Mouse (Mus musculus): ENCODE measurements at regions not wholly inside any gene's neighbourhood (a gene's known extent, or its start where the extent isn't known, plus 50 kb on each side); places are given as distances from the start of the nearest gene placed in this dataset.
"Not testable (repeated sequence)": the region's sequence is repeated elsewhere in the genome, so short reads cannot be mapped to it uniquely, and the experiment has no call there.

DNA sequence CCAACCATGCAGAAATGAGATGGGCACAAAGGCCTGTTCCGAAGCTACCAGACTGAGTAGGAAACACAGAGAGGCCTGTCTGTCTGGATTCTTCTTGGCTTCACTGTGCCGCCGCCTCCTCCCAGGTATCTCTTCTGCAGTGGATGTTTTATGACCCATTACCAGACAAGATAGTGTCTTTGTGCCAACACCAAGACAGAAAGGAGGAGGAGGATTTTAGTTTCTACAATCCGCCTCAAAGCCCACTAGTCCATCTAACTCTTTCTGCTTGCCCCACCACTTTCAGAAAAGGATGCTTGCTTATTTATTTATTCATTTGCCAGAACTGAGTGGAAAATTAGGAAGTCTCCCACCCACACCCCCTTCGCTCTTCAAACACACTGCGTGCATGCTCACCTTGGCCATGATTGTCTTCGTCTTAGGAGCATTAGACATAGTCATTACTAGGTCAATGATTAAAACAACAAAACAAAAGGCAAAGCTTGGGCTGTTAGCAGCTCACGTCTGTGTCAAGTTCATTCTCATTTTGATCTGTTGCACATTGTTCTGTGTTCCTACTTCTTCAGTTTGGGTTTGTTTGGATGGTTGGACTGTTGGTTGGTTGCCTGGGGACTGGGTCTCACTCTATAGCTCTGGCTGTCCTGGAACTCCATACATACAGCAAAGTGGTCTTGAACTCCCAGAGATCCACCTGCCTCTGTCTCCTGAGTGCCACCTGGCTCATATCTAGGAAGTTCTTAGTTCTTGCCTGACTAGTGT lies 61.7 kb upstream of the Cpm start:
- DNase-seq (ENCODE audit: low read depth, low spot score) = no peak

DNA sequence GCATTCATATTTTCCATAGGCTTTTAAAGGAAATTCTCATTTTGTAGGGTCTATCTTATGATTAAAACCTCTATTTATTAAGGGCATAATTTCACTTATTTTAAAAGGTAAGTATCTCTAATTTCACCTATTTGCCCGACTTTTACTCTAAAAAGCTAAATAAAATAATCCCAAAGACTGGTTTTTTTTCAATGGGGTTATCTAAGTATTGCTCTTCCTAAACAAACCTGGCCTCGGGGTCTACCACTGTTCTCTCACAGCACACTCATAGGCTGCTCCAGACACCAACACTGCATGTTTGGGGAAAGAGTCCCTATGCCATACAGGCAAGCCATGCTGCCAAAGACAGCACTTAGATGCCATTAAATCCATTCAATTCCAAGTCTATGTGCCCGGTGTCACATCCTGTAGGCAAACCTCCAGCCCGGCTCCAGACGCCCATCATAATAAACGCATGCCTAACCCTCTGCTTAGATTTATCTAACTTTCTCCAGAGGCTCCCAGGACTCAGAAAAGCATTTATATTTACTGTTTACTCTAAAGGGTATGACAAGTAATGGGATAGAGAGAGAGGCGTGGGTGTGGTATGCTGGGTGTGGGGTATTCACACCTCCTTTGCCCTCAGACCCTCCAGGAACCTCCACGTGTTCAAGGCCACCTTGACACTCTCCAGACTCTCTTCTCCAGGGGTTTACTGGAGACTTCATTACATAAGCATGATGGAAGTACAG lies 62.5 kb upstream of the Cpm start:
- DNase-seq (ENCODE audit: low read depth, low spot score) = no peak

DNA sequence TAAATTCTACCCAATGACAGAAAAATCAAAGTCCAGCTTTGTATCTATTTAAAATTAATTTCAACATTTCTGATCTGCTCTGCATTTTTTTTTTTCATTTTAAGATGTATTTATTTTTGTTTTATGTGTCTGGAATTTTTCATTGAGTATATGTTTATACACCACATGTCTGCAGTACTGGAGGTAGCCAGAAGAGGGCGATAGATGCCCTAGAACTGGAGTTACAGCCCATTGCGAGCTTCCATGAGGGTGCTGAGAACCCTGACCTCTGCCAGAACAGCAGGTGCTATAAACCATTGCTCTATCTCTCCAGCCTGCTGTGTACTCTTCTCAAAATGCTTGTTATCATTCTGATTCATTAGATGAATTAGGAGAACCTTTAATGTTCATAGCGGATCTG lies 63.1 kb upstream of the Cpm start:
- DNase-seq (ENCODE audit: low read depth, low spot score) = no peak

DNA sequence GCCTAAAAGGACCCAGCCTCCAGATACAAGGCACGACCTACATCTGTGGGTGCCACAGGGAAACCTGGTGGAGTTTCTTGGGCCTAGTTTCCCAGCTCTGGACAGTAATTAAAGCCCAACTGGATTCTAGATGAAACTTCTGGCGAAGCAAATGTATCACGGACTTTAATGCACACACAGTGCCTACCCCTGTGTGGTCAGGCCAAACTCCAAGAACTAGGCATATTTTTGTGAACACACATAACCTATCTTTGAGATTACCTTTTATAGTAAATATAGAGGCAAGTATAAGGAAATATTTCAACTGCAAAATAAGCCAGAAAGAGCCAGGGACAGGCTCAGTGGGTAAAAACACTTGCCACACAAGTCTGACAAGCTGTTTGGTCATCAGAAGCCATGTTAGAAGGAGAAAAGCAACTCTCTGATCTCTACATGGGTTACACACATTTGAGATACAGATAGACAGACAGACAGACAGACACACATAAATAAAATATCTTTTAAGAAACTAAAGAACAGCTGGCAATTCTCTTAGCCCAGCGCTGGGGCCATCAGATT lies 63.7 kb upstream of the Cpm start:
- DNase-seq (ENCODE audit: low read depth, low spot score) = no peak

DNA sequence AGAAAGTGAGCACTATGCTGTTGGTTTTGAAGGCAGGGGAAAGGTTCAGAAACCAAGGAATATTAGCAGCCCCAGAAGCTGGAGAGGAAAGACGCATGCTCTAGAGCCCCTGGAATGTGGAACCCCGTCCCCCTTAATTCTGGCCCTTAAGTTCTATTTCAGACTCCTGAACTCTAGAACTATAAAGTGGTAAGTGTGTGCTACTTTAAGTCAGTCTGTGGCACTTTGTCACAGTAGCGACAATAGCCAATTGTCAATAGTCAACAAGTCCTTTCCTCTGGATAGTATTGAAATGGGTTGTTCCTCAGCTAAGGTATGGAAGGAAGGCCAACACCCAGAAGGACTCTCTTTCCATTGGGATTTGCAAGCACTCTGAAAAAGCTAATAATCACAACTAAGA lies 64.2 kb upstream of the Cpm start:
- no peak for DNase-seq (ENCODE audit: low read depth, low spot score)

DNA sequence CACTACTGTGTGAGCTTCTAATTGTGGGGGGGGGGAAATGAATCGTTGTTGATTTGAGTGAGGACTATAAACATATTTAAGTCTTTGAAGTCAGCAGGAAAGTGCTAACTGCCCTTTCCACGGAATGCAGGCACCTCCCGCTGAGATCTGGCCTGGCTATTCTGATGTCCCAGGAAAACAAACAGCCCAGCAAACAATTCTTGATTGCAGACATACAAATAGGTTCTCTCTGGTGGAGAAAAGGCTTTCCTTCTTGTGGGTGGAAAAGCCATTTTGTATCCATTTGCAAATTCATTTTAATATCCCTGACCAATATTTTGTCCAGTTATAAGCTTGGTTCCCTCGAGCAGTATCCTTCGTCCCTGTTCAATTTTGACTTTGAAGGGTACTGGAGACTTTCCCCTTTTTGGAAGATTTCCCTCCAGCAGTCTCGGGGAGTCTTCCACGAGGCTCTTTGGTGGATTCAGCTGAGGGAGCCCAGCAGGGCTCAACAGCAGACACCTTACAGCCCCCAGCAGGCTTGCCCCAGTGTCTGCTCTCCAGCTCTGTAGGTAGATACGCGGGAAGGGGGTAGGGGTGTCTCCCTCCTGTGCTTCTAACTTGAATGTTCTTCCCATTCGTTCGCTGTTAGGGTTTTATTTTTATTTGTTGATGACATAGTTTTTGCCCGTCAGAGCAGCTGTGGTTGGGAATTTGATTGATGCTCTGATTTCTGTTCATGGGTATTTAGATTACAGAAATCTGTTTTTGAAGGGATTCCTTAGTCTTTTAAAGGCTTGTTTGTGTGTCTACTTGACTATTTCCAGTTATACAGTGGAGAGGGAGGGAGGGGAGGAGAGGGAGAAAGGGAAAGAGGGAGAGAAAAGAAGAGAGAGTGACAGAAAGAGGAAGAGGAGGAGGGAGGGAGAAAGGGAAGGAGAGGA lies 64.9 kb upstream of the Cpm start:
- DNase-seq (ENCODE audit: low read depth, low spot score) = no peak

DNA sequence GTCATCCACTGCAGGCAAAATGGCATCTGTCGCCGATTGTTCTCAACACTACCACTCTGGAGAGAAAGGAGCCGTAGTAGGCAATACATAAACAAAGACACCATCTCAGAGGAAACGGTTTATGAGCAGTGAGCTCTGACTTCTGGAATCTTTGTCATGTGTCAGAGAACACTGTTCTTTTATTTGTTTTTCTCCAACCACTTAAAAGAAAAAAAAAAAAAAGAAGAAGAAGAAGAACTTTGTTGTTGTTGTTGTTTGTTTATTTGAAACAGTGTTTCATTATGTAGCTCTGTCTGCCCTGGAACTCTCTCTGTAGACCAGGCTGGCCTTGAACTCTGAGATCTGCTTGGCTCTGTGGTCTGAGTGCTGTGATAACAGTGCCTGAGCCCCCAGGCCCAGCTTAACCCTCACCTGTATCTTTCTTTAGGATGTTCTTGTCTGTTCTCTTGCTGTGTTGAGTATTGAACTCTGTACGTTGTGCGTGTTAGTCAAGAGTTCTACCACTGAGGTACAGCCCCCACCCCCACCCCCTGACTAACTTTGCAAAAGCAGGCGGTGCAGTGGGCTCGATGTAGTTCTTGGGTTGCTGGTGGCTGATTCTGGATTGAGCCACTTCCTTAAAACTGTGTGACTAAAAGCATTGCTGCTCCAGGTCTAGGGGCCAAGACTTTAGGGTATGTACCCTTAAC lies 65.7 kb upstream of the Cpm start:
- DNase-seq (ENCODE audit: low read depth, low spot score) = no peak

DNA sequence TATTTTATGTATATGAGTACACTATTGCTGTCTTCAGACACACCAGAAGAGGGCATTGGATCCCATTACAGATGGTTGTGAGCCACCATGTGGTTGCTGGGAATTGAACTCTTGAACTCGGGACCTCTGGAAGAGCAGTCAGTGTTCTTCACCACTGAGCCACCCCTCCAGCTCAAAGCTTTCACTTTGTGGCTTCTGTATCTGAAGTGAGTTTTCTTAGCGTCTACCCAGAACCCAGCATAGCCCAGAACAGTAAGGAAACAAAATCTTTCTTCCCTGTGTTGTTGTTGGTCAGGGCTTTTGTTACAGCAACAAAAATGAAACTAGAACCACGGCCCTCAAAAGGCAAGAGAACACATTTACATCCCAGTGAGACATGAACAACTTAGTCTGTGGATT lies 66.5 kb upstream of the Cpm start:
- DNase-seq (ENCODE audit: low read depth, low spot score) = not testable (repeated sequence)

DNA sequence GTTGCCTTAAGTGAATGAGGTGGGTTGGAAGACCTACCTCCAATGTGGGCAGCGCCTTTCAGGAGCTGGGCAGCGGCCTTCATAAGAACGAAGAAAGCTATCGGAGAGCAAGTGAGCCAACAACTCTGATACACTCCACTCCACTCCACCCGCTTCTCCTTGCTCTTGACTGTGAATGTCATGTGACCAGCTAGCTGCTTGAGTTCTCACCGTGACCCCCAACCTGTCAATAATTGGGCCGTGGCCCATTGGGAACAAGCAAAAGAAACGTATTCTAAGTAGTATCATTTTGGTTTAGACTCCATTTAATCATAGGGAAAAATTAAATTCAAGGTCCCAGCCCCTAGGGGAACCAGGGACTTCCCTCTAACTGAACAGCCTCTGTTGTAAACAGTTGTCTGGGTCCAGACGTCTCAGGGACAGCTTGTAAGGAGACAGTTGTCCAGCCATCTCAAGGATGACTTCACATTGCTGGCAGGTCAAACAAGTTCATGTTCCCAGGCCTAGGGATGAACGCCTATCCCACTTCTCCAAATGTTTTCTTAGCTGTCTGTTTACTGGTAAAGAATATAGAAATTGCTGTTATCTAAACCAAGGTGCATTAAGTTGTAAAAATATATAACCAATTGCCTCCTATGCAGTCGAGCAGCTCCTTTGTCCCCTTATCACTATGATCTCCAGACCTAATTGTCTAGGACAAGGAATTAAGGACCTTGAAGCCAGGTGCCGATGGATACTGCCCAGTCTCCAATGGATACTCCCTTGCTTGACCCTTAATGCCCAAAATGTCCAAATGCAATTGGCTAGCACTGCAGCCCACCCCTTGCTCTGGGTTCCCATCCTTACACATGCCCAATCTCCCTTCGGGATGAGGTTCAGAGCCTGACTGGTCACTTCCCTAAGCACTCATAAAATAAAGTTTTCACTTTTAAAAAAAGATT lies 67.1 kb upstream of the Cpm start:
- no peak for DNase-seq (ENCODE audit: low read depth, low spot score)

DNA sequence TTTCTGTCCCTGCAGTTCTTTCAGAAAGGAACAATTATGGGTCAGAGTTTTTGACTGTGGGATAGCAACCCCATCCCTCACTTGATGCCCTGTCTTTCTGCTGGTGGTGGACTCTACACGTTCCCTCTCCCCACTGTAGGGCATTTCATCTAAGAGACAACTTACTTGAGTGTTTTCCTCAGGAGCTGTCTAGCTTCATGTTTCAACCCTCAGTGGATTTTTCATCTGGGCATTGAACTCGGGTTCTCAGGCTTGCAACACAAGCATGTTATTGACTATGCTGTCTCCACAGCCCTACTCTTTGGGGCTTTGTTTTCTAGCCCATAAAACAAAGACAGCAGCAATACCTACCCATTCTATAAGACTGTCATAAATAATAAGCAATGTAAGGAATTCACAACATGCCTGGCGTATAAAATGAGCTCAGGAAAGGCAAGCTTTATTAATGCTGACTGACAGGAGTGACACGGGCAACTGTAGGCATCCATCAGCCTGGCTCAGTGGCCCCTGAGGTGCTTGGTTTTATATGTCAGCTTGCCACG lies 68.0 kb upstream of the Cpm start:
- DNase-seq (ENCODE audit: low read depth, low spot score) = no peak

DNA sequence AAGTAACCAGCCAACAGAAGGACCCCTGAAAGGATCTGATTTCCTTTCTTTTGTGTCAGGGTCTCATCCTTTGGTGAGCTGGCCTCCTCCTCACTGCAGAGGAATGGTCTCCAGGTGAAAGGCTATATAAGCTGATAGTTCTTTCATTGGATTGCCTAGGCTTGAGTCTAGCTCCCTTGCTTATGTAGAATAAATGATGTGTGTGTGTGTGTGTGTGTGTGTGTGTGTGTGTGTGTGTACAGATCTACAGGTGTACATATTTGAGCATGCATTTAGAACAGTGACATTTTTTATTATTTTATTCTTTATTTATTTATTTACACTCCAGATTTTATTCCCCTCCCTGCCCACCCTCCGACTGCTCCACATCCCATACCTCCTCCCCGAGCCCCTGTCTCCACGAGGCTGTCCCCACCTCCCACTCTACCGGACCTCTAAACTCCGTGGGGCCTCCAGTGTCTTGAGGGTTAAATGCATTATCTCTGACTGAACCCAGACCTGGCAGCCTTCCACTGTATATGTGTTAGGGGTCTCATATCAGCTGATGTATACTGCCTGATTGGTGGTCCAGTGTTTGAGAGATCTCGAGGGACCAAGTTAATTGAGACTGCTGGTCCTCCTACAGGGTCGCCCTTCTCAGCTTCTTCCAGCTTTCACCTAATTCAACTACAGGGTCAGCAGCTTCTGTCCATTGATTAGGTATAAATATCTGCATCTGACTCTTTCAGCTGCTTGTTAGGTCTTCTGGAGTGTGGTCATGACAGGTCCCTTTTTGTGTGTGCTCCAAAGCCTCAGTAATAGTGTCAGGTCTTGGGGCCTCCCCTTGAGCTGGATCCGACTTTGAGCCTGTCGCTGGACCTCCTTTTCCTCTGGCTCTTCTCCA lies 68.7 kb upstream of the Cpm start:
- no peak for DNase-seq (ENCODE audit: low read depth, low spot score)

DNA sequence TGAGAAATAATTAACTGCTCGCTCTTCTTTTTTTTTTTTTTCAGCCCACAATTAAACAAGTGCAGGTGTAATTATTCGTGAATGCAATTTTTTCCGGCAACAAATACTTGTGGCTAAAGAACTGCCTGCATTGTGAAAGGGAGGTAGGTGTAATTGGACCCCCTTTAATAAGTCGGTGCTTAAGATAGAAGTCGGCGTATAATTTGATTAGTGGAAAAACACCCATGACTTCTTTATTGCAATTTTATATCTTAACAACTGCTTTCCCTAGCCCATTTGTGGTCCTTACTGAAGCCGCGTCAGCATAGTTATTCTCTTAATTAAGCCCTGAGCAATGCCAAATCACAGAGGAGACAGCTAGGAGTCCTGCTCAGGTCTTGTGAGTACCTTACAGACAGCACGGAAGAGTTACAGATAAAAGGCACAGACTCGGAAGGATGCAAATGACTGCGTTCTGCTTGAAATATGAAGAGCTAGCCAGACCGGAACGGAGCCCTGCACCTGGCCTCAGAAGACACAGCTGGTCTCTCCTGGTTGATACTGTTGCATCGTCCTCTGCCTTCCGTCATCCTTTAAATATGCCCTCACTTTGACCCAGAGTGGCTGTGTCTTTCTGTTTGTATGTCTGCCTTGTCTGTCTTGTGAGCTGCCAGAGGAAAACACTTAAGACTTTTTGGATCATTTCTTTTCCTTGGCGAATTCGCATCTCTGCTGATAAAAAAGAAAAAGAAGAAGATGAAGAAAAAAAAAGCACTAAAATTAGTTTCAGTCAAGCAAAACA lies 69.5 kb upstream of the Cpm start:
- no peak for DNase-seq (ENCODE audit: low read depth, low spot score)

DNA sequence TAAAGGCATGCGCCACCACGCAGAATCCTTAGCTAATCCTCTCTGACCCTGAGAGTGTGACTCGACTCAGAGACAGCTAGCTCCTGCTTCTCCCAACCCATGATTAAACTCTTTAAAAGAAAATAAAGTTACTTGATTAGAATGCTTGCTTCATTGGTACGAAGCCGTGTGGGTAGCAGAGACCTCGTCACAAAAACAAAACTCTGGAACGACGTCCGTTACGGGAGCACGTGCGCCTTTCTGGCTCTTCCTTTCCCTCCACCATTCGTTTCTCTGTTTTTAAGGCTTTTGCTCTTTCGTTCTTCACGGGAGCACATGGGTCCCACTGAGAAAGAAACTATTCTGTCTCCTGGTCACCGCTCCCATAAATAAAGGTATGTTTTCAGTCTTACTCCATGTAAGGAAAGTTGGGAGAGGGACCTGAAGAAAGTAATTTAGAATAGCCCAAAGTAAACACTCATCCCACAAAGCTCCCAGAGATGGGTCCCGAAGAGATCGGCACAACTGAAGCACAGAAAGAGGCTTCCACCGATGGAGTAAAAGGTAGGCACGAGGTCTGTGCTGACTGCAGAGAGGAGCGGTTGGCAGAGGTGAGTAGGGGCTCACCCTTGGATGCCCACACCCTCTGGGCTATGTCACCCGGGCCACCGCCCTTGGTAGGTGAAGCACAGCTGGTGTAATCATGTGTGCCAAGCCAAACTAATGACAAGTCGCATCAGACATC lies 70.2 kb upstream of the Cpm start:
- DNase-seq (ENCODE audit: low read depth, low spot score) = no peak

DNA sequence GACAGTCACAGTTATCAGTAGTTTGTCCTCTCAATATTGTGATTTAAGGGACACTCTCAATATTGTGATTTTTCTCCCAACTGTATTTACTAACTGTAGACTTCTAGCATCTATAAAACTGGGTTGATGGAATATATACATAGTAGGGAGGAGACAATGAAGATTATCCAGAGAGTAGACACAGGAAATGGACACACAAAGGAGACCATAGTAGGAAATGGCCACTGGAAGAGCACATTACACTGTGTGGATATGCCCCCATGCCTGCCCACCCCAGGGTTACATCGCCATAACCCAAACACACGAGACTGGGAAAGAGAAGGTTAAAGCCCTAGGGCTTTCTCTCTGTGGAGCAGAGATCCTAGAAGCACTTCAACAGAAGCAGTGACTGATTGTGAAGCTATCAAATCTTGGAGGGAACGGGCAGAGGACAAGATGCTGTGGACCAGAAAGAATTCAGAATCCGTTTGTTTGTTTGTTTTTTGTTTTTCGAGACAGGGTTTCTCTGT lies 71.0 kb upstream of the Cpm start:
- DNase-seq (ENCODE audit: low read depth, low spot score) = no peak

DNA sequence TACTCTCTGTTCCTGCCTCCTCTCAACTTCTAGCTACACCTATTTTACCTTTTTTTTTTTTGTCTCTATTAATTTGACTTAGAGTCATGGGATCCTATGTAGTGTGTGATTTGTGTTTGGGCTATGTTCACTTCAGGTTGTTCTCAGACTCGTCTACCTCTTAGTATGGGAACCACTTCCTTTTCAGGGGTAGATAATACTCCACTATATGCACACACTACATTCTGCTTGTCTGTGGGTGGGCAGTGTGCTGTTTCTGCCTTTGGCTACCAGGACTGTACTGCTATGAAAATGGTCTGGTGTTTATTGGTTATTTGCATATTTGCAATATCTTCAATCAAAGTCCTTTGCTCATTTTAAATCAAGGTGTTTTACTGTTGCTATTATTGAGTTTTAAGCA lies 71.6 kb upstream of the Cpm start:
- no peak for DNase-seq (ENCODE audit: low read depth, low spot score)

DNA sequence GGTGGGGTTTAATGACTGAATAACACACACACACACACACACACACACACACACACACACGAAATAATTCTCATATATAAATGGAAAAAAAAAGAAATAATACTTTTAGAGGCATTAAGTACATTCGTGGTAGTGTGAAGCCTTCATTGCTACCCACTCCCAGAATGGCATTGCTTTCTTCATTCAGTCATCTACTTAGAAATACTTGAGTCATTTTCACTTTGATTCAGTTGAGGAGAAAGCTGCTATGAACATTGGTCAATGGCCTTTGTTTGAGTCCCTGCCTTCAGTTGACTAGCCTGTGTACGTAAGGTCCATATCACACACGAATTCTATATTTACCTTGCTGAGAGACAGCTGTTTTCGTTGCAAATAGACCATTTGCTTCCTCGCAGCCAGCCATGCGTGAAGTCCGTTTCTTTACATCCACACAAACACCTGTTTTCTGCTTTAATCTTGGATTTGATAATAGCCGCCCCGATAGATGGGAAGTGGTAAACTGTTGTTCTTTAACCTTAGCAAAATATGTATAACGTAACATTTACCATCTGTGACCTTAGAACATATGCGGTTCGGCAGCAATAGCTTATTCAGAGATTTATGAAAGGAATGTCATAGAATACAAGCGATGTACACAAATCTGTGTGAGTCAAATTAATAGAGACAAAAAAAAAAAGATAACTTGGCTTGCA lies 72.3 kb upstream of the Cpm start:
- no peak for DNase-seq (ENCODE audit: low read depth, low spot score)

All from telencephalon, adult 2 months (tissue).